Mouse (Mus musculus): Measurements from ENCODE around the gene Eps8.

- TF ChIP-seq POLR2A (IDR thresholded peaks at IDR 0.05; ENCODE audit: borderline replicate concordance, extremely low read depth, low read depth, low read length): no peak
- TF ChIP-seq CTCF (IDR thresholded peaks at IDR 0.05; ENCODE audit: insufficient read depth, low read length): no peak
These were observed 33.4 kb upstream of the Eps8 start for GRCm38 (mm10) chr6:137688079-137688478.

Measured in lung, adult 2 months (tissue).